Mouse (Mus musculus) bone marrow macrophage, adult 2 months (primary cell): ENCODE results near the gene Vgll4. TPM values are rescaled to one million over a fixed set of nuclear protein-coding genes. Genes with fewer than 3 reads are reported as not detected.

ENCODE experiments used
- H3K27ac ChIP-seq: 2 replicates; pipeline ENCODE4 v1.5.1; 2012; ENCODE audit warnings: low read depth, low read length; ENCODE audit not compliant: insufficient read depth
- H3K4me1 ChIP-seq: 2 replicates; pipeline ENCODE4 v1.6.1; 2012; ENCODE audit warnings: low read length; ENCODE audit not compliant: control insufficient read depth, insufficient read depth
- H3K4me3 ChIP-seq: 2 replicates; pipeline ENCODE4 v1.5.1; 2012; ENCODE audit warnings: mild to moderate bottlenecking, low read length, moderate library complexity; ENCODE audit not compliant: insufficient read depth
- CTCF ChIP-seq: IDR thresholded peaks from 2 replicates; pipeline ENCODE4 v1.5.1; 2012; ENCODE audit warnings: low read depth, mild to moderate bottlenecking, low read length, moderate library complexity
- POLR2A ChIP-seq: IDR thresholded peaks from 2 replicates; pipeline ENCODE4 v1.6.1; 2012; ENCODE audit warnings: mild to moderate bottlenecking, low read depth, low read length, borderline replicate concordance
- polyA plus RNA-seq: library from polyadenylated mRNA; stranded (reverse); fragments of >200 nt; gene quantifications from 2 replicates; pipeline ENCODE4 v1.2.4, GENCODE M21; 2012; ENCODE audit not compliant: missing spikeins, insufficient read depth, insufficient read length

Vgll4 gene
- polyA plus RNA-seq, 1 experiment: 39.5 TPM

DNA sequence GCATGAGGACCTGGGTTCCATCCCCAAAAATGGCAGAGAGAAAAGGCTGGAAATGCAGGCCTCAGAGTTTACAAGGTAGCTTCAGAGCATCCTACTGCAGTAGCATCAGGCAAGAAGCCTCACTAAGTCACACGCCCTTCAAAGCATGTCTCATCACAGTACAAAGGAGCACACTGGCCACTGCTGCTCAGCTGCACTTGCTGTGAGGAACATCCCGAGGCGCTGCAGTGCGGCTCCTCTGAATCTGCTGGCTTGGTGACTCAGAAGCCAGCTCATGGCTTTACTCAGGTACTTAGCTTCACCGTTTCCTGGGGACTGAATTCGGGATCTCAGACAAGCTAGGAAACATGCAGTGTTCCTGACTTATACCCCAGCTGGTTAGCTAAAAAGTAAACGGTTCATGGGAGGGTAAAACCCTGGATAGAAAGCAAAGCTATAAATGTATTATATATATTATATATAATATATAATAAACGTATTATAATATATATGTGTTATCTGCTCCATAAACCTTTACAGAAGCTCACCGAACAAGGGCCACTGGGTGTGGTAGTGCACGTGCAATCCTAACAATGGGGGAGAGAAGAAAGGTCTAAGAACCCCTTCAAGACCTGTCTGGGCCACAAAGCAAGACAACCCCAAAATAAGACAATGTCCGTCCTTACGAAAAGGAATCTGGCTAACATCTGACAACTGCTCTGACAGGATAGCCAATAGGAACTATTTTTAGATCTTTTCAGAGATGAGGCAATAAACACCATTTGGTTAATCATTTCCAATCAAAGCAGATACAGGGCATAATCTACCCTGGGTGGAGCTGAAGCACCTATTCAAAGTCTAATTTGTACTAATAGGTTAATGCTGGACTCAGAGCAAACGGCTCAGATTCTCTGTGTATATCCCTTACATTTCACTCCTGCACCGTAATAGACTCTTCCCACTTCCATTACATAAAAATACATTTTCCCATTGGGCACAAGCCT lies 25.0 kb downstream of the Vgll4 start:
- Histone ChIP-seq H3K4me3 (no peak overlapping the region), H3K27ac (no peak overlapping the region), H3K4me1 (no peaks in the 10 kb centered on the region)
- TF ChIP-seq CTCF (no peak), POLR2A (no peak)

DNA sequence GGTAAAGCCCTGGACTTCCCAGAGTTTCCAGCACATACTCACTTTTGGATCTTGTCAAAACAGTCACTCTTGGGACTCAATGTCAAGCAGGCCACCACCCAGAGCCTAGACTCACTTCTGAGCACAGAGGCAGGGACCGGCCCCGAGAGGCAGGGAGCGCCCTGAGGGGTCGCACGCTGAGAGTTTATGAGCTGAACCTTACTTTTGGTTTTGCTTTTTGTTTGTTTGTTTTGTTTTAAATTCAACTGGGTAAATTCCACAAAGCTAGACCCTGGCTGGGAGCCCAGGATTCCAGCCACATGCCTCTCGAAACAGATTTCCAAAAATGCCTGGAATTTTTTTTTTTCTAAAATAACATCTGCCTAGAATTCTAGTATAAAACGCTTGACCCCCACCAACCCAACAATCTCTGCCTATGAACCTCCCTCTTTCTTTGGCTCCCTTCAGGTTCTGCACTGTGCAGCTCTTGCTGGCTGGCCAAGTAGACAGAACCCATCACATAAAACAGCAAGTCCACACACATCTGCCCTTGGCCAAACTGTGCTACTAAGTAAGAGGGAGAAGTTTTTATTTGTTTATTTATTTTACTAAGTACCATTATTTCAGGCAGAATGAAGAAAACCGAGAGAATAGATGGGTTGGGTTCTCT lies 28.5 kb downstream of the Vgll4 start:
- H3K4me3 ChIP-seq: no peak overlapping the region
- no peak overlapping the region for H3K27ac ChIP-seq
- no peak for TF ChIP-seq POLR2A
- no peak for TF ChIP-seq CTCF
- H3K4me1 ChIP-seq: no peaks in the 10 kb centered on the region

DNA sequence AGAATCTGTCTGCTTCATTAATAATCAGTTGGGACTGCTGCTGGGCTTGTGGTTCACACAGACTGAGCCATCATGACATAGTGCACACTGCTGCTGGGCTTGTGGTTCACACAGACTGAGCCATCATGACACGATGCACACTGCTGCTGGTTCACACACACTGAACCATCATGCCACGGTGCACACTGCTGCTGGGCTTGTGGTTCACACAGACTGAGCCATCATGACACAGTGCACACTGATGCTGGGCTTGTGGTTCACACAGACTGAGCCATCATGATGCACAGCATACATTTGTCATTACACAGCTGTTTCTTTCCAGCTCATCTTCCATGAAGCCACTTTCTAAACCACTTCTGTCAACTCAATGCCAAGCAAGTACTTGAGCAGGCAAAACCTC lies 30.1 kb downstream of the Vgll4 start:
- TF ChIP-seq CTCF (no peak), POLR2A (no peak)
- Histone ChIP-seq H3K4me1 (no peaks in the 10 kb centered on the region), H3K27ac (no peak overlapping the region), H3K4me3 (no peak overlapping the region)

DNA sequence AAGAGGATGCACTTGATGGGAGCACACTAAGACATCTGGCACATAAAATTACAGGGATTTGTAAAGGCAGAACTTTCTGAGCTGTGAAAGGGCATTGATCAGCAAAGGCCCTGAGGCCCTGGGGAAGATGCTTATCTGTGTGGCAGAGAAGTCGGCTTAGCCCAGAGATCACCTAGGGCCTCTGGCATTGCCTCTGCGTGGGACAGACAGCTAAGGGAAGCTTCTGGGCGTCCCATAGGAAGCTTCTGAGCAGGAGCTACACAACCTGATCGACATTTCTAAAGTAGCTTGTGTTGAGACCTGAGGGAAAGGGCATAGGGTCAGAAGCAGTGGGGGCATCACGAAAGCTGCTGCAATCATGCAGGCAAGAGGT lies 32.9 kb downstream of the Vgll4 start:
- H3K4me1 ChIP-seq: no peaks in the 10 kb centered on the region
- no peak overlapping the region for H3K4me3 ChIP-seq
- H3K27ac ChIP-seq: no peak overlapping the region
- TF ChIP-seq POLR2A: no peak
- TF ChIP-seq CTCF: no peak

DNA sequence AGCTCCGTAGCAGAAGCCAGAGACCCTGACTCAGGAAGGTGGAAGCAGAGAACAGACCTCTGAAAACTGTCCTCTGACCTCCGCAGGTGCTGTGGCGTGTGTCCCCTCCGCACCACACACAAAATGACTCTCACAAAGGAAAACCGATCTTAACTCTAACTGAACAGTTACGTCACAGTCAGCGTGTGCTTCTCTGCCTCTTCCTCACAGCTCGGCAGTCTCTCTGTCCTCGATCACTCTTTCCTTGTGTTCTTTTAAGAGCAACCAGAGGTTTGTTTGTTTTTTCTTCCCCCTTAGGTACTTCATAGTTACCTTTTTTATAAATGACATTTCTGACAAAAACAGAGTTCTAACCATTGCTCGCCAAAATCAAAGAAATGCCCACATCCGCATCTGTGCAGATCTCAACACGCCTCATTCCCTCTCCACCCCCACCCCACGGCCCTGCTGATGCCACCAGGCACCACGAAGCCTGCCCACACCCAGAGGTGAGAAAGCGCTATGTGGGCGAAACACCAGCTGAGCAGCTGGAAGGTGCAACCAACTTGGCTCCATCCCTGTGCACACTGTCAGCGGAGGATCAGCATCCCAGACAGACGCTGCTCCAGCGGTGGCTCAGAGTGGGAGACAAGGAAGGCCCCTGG lies 33.4 kb downstream of the Vgll4 start:
- Histone ChIP-seq H3K4me1 (no peaks in the 10 kb centered on the region), H3K4me3 (no peak overlapping the region), H3K27ac (no peak overlapping the region)
- TF ChIP-seq CTCF (no peak), POLR2A (no peak)

DNA sequence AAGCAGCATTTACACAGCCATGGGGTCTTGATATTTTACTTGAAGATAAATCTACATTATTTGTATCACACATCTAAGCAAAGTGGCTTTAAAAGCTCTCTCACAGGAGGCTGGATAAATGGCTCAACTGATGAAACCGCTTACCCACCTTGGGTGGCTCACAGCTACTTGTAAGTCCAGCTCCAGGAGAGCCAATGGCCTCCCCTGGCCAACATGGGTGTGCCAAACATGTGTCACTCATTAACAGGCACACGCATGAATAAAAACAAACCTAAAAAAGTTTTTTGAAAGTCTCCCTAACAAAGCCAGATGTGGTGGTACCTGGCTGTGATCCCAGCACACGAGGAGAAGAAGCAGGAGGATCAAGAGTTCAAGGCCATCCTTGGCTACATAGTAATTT lies 34.4 kb downstream of the Vgll4 start:
- H3K4me3 ChIP-seq: no peak overlapping the region
- H3K4me1 ChIP-seq: no peaks in the 10 kb centered on the region
- no peak overlapping the region for H3K27ac ChIP-seq
- TF ChIP-seq CTCF (no peak), POLR2A (no peak)

DNA sequence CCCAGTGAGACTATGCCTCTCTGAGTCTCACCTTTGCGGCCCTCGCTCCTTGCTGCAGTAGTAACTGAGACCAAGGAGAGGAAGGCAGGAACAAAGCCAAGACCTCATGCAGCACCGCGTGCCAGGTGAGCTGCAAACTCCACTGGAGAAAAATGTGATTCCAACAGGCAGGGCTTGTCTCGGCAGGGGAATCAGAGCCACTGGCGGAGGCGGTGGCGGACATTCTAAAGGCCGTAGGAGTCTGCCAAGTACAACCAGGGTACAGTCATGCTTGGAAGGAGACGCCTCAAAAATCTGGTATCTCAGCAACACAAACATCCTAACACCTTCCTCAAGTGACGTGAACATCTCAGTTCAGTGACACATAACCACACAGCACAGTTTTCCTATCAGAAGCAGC lies 35.7 kb downstream of the Vgll4 start:
- TF ChIP-seq POLR2A (no peak), CTCF (no peak)
- Histone ChIP-seq H3K4me3 (no peak overlapping the region), H3K4me1 (no peaks in the 10 kb centered on the region), H3K27ac (no peak overlapping the region)

DNA sequence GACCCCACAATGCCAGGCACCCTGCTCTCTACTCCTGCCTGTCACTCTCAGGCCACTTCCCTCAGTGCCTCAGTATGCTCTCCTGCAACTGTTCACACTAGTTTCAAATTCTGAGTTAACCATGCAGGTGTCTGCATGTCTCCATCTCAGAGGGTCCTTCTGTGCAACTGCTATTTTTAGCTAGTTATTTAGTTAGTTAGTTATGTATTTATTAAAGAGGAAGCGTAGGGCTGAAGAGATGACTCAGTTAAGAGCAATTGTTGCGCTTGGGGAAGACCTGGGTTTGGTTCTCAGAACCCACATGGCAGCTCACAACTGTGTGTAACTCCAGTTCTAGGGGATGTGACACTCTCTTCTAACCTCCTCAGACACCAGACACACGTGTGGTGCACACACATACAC lies 36.8 kb downstream of the Vgll4 start:
- H3K27ac ChIP-seq: no peak overlapping the region
- TF ChIP-seq POLR2A (no peak), CTCF (no peak)
- no peaks in the 10 kb centered on the region for H3K4me1 ChIP-seq
- H3K4me3 ChIP-seq: no peak overlapping the region

DNA sequence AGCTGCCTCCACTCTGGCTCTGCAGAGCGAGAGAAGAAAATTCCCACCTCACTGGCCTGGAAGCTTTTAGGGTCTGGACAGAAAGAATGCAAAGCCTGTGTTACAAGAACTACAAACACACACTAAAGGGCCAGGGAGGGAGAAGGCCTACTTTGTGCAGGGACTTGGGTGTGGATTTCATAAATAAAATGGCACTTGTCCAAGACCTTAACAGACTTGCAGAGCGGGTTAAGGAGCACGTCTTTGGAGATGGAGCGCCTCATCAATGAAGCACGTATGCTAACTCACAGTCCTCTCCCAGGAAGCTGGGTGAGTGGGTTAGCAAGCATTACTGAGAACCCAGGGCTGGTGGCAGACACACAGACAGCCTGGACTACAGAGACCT lies 37.7 kb downstream of the Vgll4 start:
- Histone ChIP-seq H3K4me1 (no peaks in the 10 kb centered on the region), H3K27ac (no peak overlapping the region), H3K4me3 (no peak overlapping the region)
- TF ChIP-seq POLR2A: no peak
- no peak for TF ChIP-seq CTCF
